Mouse (Mus musculus) liver, embryonic 14.5 days (tissue): ENCODE data around the gene Chmp3.

ENCODE experiments used
- CTCF ChIP-seq: IDR thresholded peaks from 2 replicates; pipeline ENCODE4 v1.5.1; 2016; ENCODE audit warnings: antibody characterized with exemption, low read depth, control low read depth
- EP300 ChIP-seq: IDR thresholded peaks from 2 replicates; pipeline ENCODE4 v1.6.1; 2016; ENCODE audit warnings: antibody characterized with exemption, low read depth

DNA sequence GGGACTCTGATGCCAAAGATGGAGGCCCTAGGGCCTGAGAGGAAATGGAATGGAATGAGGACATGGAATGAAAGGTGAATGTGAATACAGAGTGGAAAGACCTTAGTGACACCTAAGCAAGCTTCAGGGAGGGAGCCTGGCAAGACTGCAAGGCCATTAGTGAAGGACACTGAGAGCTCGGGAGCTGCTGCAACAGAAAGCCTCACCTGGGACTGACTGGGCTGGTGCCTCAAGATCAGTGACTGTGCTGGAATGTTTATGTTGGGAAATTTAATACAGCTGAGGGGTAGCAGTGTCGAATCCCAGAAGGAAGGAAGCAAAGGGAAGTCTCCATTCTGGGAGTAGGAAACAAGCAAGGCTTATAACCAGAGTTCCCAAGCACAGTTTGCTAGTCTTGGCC, 25.4 kb downstream of the Chmp3 start:
- no peak for TF ChIP-seq CTCF
- no peak for TF ChIP-seq EP300
